Mouse (Mus musculus): ENCODE data around the gene Uchl1. TPM values are rescaled to one million over a fixed set of nuclear protein-coding genes. Genes with fewer than 3 reads are reported as not detected.

Gene Uchl1
- total RNA-seq, 2 experiments from 2014 or later = 803 to 896 TPM

DNA sequence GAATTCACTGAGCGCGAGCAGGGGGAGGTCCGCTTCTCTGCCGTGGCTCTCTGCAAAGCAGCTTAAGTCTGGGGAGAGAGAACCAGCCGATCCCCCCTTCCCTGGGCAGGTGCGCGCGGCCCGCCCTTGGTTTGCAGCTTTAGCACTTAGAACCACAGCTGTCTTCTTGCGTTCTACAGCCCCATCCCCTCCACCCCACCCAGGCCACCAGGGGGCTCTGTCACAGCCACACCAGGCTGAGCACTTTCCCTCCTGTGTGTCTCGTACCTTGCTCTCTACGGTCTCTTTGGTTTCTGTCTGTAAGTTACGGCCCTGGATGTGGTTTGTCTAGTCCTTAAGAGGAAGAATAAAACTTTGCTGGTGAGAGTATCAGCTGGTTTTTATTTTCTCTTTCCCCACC lies 11.0 kb downstream of the Uchl1 start:
- TF ChIP-seq CTCF (conservative IDR thresholded peaks at IDR 0.05) = peak; percentile 65
- H3K27ac ChIP-seq = no peak overlapping the region
- no peak for DNase-seq (ENCODE audit: low spot score in 2 of 2)
- no peak overlapping the region for H3K4me3 ChIP-seq

DNA sequence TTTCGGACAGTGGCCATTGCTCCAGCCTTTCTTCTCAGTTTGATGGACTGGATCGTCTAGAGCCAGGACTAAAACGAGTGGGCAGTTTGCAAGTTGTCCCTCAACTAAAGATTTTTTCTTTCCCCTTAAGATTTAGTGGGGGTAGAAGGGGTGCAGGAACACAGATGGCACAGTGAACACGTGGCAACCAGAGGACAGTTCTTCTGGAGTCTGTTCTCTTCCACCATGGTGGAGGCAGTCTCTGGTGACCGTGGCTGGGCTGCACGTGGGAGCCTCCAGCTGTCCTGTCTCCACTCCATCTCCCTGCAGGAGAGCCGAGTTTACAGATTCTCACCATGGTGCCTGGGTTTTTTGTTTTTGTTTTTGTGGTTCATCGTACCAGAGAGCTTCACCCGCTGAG lies 11.8 kb downstream of the Uchl1 start:
- DNase-seq (ENCODE audit: low spot score in 2 of 2) = no peak
- Histone ChIP-seq H3K27ac (peak overlapping the region; percentile 47; the same call in 1 of the 2 replicates), H3K4me3 (no peak overlapping the region)
- TF ChIP-seq CTCF (conservative IDR thresholded peaks at IDR 0.05) = no peak

DNA sequence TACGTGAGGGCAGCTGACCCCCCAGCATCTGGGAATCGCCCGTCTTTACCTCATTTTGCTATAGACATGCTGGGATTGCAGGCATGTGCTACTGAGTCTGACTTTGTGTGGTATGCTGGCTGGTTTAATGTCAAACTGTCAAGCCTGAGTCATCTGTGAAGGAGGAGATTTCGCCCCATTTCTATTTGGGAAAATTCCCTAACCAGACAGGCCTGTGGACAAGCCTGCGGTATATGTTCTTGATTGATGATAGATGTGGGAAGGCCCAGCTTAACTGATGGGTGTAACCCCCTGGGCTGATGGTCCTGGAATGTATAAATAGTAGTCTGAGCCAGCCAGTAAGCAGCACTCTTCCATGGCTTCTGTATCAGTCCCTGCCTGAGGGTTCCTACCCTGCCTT lies 12.4 kb downstream of the Uchl1 start:
- DNase-seq (ENCODE audit: low spot score in 2 of 2) = no peak
- TF ChIP-seq CTCF (conservative IDR thresholded peaks at IDR 0.05) = no peak
- H3K27ac ChIP-seq = peak overlapping the region; percentile 47; the same call in 1 of the 2 replicates

DNA sequence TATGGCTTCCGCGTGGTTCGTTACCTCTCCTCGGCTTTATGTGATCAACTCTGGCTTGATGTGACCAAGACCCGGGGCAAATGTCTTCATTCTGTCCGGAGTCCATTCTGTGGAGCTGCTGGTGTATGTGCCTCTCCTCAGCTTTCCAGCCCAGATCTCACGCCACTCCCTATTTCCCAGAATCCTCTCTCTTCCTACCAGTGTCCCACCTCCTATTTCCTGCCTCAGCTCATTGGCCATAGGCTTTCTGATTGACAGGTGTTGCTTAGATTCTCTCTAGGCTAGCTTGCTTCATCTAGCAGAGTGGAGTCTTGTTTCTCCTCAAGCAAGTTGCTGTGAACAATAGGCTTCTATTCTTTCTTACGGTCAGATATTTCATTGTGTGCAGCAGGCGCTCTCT lies 13.9 kb downstream of the Uchl1 start:
- TF ChIP-seq CTCF (conservative IDR thresholded peaks at IDR 0.05) = no peak
- no peak overlapping the region for H3K4me3 ChIP-seq
- no peak overlapping the region for H3K27ac ChIP-seq
- no peak for DNase-seq (ENCODE audit: low spot score in 2 of 2)

More for the DNA sequence above, 12.4 kb downstream of the Uchl1 start:
- no peak overlapping the region for H3K4me3 ChIP-seq

DNA sequence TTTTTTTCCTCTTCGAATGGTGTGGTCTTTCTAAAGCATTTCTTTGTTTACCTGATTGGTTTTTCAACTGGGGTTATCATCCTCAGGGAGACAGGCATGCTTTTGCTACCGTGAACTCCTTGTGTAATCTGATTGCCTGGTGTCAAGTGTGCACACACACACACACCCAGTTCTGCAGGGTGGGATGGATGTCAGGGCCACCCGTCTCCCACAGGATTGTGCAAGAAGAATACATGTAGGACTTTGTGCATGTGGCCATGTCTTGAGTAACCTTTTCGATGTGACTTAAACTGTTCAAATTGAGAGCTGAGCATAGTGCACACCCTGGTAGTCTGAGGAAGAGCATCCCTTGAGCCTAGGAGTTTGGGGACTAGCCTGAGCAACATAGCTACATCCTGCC lies 17.3 kb downstream of the Uchl1 start:
- no peak for DNase-seq (ENCODE audit: low spot score in 2 of 2)
- H3K27ac ChIP-seq = no peak overlapping the region
- no peak for TF ChIP-seq CTCF (conservative IDR thresholded peaks at IDR 0.05)
- H3K4me3 ChIP-seq = no peak overlapping the region

DNA sequence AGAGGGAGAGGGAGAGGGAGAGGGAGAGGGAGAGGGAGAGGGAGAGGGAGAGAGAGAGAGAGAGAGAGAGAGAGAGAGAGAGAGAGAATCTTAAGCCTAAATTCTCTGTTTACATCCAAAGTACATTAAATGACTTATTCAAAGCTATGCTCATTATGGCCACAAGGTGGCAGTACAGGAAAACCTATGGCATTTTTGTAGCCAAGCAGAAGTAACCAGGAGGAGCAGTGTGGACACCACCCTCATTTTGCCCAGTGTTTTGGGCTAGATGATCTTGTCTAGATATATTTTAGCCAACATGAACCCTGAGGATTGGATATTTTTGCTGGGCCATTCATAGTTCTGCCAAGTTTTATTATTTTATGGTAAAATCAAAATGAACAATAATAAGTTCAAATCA lies 21.2 kb downstream of the Uchl1 start:
- peak; percentile 80 for TF ChIP-seq CTCF (conservative IDR thresholded peaks at IDR 0.05)
- peak; percentile 63 to 75 for DNase-seq (ENCODE audit: low spot score in 2 of 2)
- H3K4me3 ChIP-seq = no peak overlapping the region
- no peak overlapping the region for H3K27ac ChIP-seq

DNA sequence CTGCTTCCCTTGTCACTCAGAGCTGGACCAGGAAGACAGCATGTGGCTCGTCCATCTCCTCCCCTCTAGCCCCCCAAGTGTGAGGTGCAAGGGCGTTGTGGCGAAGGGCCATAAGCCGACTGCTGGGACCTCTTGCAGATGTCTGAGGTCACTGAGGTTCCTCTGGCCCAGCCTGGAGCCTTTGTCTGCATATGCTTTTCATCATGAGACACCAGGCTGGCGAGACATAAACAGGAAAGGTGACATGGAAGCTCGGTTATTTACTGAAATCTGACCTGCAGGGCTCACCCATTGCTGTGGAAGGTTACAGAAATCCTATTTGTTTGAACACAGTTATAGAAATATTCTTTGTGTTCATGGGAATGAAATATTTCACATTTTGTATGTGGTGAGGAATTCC lies 24.0 kb downstream of the Uchl1 start:
- no peak overlapping the region for H3K27ac ChIP-seq
- TF ChIP-seq CTCF (conservative IDR thresholded peaks at IDR 0.05) = no peak
- no peak for DNase-seq (ENCODE audit: low spot score in 2 of 2)

DNA sequence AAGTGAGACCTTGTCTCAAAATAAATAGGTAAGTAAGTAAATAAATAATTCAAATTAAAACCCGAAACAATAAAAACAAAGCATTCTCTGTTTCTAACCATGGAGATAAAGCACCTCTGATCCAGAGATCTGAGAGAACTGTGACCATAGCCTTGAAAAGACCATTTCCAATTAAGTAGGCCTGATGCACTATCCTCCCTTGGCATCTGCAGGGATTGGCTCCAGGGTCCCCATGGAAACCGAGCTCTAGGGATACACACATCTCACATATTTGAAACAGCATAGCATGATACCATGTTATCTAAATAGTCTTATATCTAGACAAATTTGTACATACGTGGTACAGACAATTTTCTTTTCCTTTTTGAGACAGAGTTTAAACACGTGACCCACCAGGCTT lies 26.1 kb downstream of the Uchl1 start:
- Histone ChIP-seq H3K27ac (no peak overlapping the region), H3K4me3 (no peak overlapping the region)
- no peak for TF ChIP-seq CTCF (conservative IDR thresholded peaks at IDR 0.05)
- DNase-seq (ENCODE audit: low spot score in 2 of 2) = no peak

More for the DNA sequence above, 24.0 kb downstream of the Uchl1 start:
- no peak overlapping the region for H3K4me3 ChIP-seq

DNA sequence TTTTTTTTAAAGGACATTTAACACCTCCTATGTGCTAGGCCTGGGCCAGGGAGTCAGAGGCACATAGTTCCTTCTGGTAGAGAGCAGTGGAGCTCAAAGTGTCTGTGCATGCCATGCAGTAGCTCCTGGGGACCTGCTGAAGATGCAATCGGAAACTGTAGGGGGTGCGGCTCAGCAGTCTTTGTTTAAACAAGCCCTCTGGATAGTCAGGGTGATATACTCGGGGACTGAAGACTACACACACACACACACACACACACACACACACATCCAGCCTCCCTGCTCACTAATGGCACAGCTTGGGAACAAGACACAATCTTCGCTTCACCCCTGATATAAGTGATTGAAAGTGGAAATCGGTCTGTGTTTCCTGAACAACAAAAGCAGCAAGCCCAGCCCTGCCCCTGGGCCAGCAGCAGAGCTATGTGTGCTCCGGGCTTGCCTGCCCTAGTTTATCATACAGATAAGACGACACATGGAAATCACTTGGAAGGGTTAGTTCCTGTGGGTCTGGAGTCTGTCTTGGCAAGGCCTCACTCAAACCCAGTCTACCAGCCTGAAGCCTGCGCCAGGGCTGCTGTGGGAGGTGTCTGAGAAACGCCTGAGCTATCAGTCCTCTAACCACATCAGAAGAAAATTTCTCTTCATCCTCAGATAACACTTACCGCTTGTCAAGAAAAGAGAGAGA lies 27.6 kb downstream of the Uchl1 start:
- DNase-seq (ENCODE audit: low spot score in 2 of 2) = no peak
- no peak overlapping the region for H3K4me3 ChIP-seq
- no peak overlapping the region for H3K27ac ChIP-seq
- no peak for TF ChIP-seq CTCF (conservative IDR thresholded peaks at IDR 0.05)

DNA sequence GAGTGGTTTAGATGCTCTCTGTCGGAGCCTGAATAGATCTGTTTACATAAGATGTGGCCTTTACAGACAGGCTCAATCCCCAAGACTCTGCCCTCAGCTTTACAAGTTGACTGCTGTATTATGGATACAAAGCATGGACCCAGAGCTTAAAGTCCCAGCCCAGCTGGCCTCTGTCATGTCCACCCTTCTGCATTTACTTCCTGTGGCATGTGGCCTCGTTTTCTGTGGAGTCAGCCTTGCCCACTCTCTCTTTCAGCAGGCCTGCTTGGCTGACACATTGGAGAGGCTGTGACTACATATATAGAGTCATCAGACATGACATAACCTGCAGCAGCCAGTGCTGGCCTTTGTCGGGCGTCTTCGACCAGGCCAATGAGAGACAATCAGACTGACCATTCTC lies 32.0 kb downstream of the Uchl1 start:
- H3K4me3 ChIP-seq = no peak overlapping the region
- no peak for TF ChIP-seq CTCF (conservative IDR thresholded peaks at IDR 0.05)
- no peak overlapping the region for H3K27ac ChIP-seq
- DNase-seq (ENCODE audit: low spot score in 2 of 2) = no peak

DNA sequence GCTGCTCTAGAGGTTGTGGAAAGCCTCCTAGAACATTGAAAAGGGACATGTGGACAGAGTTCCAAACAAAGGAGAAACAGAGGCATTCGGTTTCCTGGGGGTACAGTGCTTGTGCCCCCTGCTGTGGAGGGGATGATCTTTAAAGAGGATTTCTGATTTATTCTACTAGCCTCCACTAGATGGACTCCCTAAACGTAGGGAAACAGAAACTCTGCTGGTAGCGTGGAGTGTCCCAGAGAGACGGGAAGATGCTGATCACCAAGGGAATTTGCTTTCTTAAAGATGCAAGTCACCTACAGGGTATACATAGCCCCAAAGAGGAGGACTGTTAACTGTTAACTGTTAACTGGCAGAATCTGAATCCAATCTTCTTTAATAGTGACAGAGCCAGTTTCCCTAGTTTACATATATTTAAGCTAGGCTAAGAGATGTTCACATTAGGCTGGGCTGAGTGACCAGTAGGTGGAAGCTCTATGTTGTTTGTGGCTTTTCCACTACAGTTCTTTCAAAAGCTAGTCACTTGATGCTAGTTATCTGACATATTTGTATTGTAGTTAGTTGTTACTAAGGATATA lies 34.6 kb downstream of the Uchl1 start:
- DNase-seq (ENCODE audit: low spot score in 2 of 2) = peak; percentile 29 to 42
- TF ChIP-seq CTCF (conservative IDR thresholded peaks at IDR 0.05) = peak; percentile 85
- no peak overlapping the region for H3K4me3 ChIP-seq
- H3K27ac ChIP-seq = no peak overlapping the region

DNA sequence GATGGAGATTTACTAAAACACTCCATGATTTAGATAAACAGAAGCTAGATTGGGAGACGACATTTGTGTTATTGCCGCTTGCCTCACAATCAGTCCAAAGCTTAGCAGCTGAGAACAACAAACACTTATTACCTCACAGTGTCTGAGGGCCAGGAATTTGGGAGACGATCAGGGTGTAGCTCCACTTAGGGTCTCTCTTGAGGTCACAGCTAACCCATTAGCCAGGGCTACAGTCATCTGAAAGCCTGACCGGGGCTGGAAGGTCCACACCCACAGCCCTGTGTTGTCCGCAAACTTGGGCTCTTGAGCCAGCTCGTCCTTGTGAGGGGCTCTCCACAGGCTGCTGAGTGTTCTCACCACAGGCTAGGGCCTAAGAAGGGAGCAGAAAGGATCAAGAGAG lies 36.9 kb downstream of the Uchl1 start:
- no peak for TF ChIP-seq CTCF (conservative IDR thresholded peaks at IDR 0.05)
- no peak overlapping the region for H3K4me3 ChIP-seq
- no peak overlapping the region for H3K27ac ChIP-seq
- DNase-seq (ENCODE audit: low spot score in 2 of 2) = no peak

DNA sequence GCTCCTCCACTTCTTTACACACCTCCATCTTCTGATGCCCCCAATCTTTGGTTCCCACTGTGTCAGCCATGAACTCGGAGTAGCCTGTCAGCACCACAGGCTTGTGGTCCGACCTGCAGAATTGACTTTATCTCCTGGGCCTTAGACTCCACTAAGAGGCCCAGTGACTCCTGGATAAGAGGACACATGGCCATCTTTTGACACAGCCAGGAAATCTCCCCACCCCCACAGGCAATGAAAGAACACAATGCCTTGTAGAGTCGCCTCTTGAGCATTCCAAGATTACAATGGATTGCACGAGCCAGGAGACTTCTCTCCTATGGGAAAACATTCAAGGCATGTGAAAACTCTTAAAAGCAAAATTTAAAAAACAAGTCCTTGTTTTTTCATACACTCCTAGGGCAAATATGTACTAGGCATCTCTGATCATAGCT lies 39.6 kb downstream of the Uchl1 start:
- H3K27ac ChIP-seq = no peak overlapping the region
- no peak overlapping the region for H3K4me3 ChIP-seq
- no peak for TF ChIP-seq CTCF (conservative IDR thresholded peaks at IDR 0.05)
- DNase-seq (ENCODE audit: low spot score in 2 of 2) = no peak

DNA sequence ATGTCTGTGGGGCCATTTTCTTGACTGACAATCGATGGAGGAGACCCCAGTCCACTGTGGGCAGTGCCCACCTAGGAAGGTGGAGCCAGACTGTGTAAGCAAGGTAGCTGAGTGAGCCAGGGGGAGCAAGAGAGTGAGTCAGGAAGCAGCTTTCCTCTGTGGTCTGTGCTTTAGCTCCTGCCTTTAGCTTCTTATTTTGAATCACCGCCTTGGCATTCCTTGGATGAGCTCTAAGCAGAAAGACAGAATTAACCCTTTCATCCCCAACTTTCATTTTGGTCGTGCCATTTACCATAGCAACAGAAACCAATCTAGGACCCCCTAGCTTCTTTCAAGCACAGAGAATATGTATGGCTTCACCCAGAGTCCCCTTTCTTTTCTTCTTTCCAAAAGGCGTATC lies 42.0 kb downstream of the Uchl1 start:
- TF ChIP-seq CTCF (conservative IDR thresholded peaks at IDR 0.05) = peak; percentile 18; the same call in 1 of the 2 replicates
- DNase-seq (ENCODE audit: low spot score in 2 of 2) = no peak
- Histone ChIP-seq H3K27ac (no peak overlapping the region), H3K4me3 (no peak overlapping the region)

Data from layer of hippocampus, adult 2 months (tissue).